Mouse (Mus musculus) regulatory T cell (primary cell): ENCODE data around the gene Gpr55.

ENCODE experiments used
- in situ Hi-C: fragments of 300-600 bp; cut with MboI, MseI; formaldehyde crosslinking; loops from one replicate; pipeline ENCODE4 v1.15.1; 2025; ENCODE audit warnings: high pct_unique_total_duplicates

Gpr55 gene

DNA sequence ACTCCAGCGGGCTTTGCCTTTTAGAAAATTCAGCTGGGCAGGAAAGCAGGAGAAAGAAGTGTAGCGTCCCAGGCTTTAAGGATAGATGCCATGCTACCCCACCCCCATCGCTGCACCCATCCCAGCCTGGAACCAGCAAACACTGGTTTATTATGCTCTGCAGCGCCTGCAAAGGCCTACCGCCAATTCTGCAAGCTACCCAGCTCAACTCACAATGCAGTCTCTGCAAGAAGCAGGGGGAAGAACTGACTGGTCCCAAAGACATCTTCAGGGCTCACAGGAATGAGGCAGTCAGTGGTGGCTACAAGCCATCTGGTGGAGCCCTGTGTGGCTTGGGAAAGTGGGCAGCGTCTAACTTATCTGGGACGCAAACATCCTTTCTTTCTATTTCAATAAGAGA lies 39.1 kb downstream of the Gpr55 start:
- in situ Hi-C loops, result no loop called here

DNA sequence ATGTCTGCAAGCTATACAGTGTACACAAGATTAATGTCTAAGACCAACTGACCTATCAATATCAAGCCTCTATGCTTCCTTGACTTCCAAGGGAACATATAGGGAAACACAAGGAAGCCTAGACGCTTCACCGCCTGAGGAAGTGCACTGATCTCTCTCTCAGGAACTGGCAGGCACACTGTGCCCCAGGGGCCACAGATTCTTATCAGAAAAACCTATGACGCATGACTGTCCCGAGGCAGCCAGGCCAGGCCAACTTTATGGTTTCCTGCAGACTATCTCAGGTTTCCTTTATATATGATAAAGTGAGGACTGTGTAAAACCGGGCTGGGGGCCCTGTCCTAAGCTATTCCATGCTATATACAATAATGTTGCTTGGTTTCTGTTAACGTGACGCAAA lies 41.2 kb downstream of the Gpr55 start:
- in situ Hi-C loops, result no loop called here

- in situ Hi-C loops, result no loop called here
These were observed 43.9 kb downstream of the Gpr55 start for GRCm38 (mm10) chr1:85916830-85917450.

GRCm38 (mm10) chr1:85915890-85916289 lies 44.9 kb downstream of the Gpr55 start:
- in situ Hi-C loops, result no loop called here

- in situ Hi-C loops, result no loop called here
These were observed 47.6 kb downstream of the Gpr55 start for GRCm38 (mm10) chr1:85913078-85913755.

DNA sequence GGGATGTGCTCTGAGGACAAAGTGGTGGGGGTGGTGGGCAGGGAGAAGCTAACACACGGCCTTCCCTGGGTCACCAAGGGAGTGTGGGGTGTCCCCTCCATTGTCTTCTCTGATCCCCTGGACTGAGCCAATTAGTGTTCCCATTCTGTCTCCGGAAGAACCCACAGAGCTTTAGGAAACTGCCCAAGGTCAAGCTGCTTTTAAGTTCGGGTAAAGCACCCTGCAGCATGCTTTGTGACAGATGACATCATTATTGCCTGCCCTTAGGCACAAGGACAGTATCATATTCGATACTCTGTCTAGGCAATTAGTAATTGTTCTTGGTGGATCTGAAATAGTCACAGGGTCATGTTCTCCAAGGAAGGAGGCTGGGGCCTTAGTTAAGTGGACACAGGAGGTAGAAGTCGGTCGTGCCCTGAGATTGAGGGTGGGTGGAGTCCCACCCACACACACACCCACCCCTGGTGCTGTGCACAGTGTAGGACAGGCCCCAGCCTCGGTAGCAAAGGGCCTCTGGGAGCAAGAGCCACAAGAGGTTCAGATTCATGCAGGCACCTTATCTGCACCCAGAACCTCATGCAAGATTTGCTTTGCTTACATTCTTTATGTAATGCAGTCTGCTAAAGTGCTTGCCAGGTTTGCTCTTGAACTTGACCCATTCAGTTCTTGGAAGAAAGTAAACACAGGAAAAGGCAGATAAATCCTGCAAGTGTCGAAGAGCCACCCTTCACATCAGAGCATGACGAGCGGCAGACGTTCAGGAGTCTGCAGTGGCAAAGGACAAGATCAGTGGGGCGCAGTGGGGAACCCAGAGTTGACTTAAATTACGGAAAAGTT lies 51.8 kb downstream of the Gpr55 start:
- in situ Hi-C loops, result no loop called here

- in situ Hi-C loops, result no loop called here
These were observed 53.9 kb downstream of the Gpr55 start for GRCm38 (mm10) chr1:85906892-85907291.

- in situ Hi-C loops, result no loop called here
These were observed 58.7 kb downstream of the Gpr55 start for GRCm38 (mm10) chr1:85902108-85902561.

- in situ Hi-C loops, result no loop called here
These were observed 59.2 kb downstream of the Gpr55 start for GRCm38 (mm10) chr1:85901516-85902107.

DNA sequence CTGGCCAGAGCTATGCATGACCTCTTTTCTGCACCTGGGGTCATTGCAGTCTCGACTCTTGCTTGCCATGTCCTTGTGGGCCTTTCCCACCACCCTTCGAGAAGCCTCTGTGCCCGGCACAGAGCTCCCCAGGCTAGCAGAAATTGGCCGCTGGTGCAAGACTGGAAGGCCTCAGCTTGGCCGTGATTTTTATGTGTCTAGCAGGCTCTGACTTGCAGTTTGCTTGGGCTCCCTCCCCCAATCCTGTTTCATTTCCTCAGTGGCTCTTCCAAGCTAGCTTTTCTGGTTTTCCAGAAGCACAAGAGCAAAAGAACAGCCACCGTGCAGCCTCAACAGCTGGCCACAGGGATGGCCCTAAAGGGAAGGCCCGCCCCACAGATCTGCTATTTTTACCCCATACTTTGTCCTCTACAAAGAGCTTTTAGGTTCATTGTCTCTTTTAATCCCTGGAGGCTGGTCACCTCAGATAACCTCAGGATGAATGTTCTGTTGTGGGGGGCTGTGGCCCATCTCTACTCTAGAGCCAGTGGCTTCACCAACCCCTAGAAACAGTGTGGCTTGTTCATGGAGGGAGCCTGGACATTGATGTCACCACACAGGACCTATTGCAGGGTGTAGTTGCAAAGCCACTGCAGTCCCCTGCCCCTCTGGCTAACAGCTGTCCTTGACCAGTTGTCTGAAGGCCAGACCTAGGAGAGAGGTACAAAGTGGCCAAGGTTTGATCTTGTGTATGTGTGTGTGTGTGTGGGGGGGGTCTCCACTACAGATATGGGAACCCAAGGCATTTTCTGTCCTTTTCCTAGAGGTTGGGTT lies 60.1 kb downstream of the Gpr55 start:
- in situ Hi-C loops, result no loop called here

- in situ Hi-C loops, result no loop called here
These were observed 61.4 kb downstream of the Gpr55 start for GRCm38 (mm10) chr1:85899388-85899761.

DNA sequence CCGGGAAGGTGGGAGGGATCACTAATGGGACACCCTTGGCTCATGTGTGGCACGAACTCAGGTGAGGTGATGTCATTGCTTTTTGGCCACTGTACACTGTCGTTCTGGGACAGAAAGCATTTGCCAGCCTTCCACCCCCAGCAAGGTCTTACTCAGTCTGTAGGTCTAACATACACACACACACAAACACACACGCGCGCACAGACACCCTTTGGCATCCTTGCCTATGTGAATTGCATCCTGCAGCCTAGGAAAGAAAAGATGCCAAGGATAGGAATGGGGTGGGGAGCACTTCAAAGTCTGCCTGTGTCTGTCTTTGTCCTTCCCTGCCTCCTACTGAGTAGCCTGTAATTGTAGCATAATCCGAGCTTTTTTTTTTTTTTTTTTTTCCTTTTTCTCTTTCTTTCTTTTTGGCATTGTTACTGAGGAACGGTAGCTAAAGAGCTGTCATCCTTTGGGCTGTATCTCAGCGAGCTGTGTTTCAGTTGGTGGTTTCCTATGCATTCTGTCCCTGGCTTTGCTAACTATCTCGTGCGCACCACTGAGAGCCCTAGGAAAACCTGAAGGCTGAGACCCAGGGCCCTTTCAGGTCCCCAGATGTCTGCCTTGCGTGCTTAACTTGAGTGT lies 61.9 kb downstream of the Gpr55 start:
- in situ Hi-C loops, result no loop called here

- in situ Hi-C loops, result no loop called here
These were observed 62.7 kb downstream of the Gpr55 start for GRCm38 (mm10) chr1:85897901-85898760.

GRCm38 (mm10) chr1:85896781-85897700 lies 63.8 kb downstream of the Gpr55 start:
- in situ Hi-C loops, result no loop called here

GRCm38 (mm10) chr1:85896110-85896509 lies 64.7 kb downstream of the Gpr55 start:
- in situ Hi-C loops, result no loop called here

DNA sequence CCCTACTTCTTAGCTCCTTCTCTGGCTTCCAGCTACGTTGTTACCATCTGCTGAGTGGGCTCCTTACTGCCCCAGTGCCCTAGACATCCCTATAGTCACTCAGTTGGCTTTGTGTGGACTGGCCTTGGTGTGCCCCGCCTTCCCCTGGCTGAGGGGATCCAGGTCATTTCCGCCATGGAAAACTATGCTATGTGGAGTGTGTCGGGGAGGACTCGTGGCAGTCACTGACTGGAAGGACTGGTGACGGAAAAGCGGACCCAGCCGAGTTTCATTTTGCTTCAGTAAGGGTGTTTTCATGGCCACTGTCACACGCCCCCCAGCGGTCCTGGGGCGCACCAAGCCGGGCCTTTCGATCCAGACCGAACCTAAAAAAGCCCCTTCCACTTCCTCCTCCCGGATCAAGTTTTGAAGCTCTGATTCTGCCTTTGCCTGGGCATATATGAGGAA lies 65.4 kb downstream of the Gpr55 start:
- in situ Hi-C loops, result no loop called here

DNA sequence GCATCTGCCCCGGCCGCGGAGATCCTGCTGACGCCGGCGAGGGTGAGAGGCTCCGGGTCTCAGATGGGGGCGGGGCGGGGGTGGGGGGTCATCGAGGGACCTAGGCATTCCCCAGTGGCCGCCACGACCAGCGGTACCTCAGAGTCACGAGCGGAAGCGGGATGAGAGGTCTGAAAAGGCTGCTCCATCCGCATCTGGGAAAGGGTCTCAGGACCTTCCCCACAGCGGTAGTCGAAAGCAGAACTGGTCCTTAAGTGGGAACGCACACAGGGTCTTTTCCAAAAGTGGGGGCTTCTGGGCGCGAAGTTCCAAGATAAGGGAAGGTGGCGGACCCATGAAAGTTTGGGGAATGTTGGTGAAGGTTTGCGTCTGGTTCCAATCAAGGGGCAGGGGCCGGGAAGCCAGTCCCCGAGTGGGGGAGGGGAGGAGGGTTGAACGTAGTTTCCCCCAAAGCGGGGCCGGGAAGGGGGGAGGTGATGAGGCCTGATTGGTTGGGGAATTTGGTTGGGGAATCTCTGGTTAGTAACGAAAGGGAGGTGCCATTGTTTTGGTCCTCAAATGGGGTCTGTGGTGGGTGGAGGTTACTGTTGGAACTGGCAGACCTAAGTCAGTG lies 66.0 kb downstream of the Gpr55 start:
- in situ Hi-C loops, result loop anchor here (5.0 kb wide), 1 partner anchor 43 kb away; no protein-coding TSS in a partner anchor

DNA sequence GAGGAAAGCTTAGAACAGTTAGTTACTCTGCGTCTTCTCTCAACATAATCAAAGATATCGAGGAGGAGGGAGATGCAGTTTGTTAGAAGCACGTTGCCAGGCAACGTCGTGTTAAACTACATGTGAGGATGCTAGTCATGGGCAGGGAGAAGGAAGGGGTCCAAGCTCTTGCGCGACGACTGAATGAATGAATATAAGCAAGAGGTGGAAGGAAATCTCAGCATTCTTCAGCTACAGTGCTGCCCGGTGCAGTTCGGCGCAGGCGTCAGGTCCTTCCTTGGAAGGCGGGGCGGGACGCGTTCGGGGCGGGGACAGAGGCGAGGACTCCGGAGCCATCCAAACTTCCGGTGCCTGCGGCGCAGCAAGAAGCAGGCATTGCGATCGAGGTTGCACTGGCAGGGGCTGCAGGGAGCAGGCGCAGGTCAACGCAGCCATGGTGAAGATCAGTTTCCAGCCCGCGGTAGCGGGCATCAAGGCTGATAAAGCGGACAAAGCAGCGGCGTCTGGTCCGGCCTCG lies 66.5 kb downstream of the Gpr55 start, which contains the start of gene Itm2c:
Gene Itm2c (plus strand): TSS at position 51 of the 517 bp plus-strand sequence.
- in situ Hi-C loops, result loop anchor here (5.0 kb wide), 1 partner anchor 42 kb away; no protein-coding TSS in a partner anchor
